Mouse (Mus musculus) MN1 (cell line): ENCODE measurements around the gene Gm17268.

ENCODE experiments used
- DNase-seq: peaks from one replicate; pipeline ENCODE4 v3.0.0-alpha.2; 2016; ENCODE audit warnings: low spot score

Gm17268 gene

DNA sequence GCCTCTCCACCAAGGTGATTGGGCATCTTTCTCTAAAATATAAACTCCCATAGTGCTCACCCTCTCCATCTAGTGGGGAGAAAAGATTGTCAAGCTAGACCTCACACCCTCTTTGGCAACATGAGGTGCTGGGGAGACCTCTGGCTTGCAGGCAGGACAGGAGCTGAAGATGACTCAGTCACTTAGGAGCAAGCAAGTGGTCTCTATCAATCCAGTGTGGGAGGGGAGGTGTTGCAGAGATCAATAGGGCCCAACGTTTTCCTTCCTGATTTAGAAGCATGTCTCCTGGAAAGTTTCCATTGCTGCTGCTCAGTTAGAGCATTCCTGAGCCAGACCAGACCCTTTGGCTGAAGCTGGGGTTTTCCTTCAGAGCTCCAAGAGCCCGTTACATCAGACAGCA is at the start of gene Gm17268:
Gene Gm17268, minus strand, starts transcription at position 28 of the 400 bp plus-strand sequence.
- no peak for DNase-seq

- DNase-seq: no peak
These were observed 46.0 kb upstream of the Gm17268 start for GRCm38 (mm10) chr11:82084360-82084759.

DNA sequence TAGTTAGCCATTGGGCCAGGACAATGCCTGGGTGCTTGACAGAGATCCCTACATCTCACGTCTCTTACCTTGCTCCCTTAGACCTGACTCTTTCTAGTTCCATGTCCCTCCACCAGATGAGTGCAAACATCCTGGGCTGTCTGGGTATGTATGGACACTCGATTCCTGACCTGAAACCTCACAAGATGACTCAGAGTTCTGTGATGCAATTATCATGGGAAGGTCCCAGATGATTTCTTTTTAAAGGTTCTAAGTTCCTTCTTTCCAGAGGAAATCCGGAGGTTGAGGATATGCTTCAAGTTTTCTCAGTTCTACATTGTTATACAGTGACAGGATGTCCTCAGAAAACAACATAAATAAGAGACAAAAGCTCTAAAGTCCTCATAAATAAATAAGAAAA is 42.5 kb upstream of the Gm17268 start:
- DNase-seq: no peak

GRCm38 (mm10) chr11:82078136-82078730 is 39.9 kb upstream of the Gm17268 start:
- DNase-seq: no peak

DNA sequence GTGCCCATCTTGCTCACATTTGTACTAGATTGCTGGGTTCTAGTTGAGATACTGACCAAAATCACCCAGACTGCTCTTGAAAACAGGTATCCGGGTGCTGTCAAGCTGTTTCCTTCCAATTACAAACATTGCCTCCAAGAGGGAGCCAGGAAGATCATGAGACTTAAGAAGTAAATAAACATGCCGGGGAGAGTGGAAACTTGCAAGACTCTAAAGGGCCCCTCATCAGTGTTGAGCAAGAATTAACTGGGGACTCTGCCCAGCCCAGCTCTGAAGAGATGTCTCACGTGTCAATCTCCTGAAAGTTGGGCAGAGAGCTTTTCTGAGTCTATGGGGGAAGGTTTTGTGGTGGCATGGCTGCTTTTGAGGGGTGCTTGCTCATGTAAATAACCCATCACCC is 38.7 kb upstream of the Gm17268 start:
- DNase-seq: no peak

DNA sequence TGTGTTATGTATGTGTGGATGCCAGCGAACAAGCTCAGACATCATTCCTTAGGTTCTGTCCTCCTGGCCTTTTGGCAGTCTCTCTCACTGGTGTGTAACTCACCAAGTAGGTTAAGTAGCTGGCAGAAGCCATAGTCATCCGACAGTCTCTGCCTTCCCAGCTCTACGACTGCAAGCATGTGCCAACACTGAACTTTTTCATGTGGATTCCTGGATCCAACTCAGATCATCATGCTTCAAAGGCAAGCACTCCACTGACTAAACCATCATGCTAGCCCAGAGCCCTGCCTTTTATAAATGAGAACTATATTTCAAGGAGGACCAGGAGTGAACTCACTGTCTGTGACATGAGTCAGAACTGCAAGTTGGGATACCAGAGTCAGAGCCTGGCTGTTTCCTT is 35.3 kb upstream of the Gm17268 start:
- no peak for DNase-seq

DNA sequence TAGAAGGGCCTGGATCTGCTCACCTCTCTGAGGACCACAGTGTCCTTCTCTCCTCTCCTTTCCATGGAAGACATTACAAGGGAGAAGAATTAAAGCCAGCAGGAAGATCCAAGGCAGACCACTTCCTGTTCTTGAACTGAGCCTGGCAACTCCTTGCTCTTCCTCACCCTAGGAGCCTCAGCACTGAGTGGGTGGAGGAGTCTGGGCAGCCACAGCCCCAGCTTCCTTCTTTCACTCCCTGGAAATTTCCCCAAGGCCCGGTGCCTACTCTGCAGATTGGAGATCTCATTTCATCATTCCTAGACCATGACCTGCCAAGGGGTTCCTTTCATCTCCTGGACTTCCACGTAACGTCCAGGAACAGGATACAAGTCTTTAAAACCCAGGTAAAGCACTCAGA is 34.6 kb upstream of the Gm17268 start:
- DNase-seq: no peak

DNA sequence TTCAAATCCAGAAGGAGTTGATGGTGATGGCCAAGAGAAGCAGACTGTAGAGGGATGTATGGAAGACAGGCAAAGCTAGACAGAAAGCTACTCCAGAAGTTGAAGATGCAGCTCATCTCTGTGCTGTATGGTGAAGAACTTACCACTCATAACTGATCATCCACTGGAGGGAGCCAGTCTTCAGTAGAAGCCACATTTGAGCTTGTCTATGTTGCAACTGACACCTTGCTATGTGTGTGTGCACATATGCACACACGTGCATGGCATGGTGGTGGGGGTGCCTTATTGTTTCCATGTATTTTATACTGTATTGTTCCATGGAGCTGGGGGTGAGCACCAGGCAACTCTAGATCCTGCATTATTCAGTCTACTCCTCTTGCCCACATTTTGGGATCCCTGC is 34.0 kb upstream of the Gm17268 start:
- no peak for DNase-seq

GRCm38 (mm10) chr11:82071076-82071475 is 32.7 kb upstream of the Gm17268 start:
- no peak for DNase-seq

DNA sequence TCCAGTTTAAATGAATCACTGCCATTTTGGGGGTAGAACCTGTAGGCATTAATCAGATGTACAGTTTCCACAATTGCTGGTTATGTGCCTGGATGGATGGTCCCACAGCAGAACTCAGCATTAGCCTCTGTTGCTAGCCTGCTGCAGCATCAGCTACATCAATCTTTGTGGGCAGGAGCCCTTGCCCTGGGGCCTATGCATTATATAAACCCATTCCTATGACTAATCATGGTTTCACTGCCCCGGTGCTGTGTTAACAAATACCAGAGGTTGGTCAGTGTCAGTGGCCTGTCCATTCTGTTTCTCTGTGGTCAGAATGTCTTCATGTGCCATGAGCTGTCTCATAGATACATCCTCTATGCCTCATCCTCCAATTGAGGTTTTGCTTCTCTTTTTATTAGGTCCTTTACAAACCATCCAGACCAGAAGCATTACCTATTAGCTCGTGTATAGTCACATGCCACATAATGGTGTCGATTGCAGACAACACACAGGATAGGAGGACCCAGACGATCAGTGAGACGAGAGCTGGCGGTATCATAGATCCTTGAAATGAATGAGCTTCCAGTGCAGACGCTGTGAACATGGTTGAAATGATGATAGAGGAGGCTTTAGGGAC is 28.7 kb upstream of the Gm17268 start:
- no peak for DNase-seq

DNA sequence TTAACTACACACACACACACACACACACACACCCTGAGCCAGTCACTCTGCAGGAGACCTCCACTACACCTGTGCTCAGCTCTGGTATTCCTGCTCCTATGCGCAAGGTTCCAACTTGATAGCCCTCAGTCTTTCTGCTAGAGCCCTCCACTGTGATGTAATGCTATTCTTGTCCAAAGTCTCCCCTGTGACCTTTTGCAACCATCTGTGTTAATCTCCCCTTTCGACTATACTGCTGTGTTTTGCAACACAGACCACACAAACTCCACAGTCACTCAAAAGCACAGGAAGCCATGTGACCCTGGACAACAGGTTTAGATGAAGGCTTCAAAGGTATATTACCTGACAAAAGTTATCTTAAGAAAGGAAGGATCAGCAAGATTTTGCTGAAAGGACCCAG is 25.1 kb upstream of the Gm17268 start:
- DNase-seq: no peak

- no peak for DNase-seq
These were observed 23.9 kb upstream of the Gm17268 start for GRCm38 (mm10) chr11:82062226-82062625.

DNA sequence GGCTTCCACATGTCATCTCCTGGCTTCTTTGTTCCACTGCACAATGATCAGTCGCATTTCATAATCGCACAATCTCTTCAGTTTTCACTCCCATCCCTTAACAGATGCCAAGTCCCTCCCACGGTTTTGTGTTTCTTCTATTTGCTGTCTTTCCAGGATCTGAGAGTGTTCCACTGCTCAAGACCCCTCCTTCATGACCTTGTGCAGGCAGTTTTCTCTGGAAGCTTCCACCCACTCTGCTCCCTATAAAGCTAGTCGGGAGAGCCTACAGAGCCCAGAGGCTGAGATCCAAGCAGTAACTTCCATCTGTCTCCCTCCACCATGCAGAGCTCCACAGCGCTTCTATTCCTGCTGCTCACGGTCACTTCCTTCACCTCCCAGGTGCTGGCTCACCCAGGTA is 19.3 kb upstream of the Gm17268 start, which contains the start of gene Ccl11:
Gene Ccl11, plus strand, starts transcription at position 178 of the 400 bp plus-strand sequence.
- DNase-seq: no peak

GRCm38 (mm10) chr11:82053849-82054248 is 15.5 kb upstream of the Gm17268 start:
- no peak for DNase-seq

DNA sequence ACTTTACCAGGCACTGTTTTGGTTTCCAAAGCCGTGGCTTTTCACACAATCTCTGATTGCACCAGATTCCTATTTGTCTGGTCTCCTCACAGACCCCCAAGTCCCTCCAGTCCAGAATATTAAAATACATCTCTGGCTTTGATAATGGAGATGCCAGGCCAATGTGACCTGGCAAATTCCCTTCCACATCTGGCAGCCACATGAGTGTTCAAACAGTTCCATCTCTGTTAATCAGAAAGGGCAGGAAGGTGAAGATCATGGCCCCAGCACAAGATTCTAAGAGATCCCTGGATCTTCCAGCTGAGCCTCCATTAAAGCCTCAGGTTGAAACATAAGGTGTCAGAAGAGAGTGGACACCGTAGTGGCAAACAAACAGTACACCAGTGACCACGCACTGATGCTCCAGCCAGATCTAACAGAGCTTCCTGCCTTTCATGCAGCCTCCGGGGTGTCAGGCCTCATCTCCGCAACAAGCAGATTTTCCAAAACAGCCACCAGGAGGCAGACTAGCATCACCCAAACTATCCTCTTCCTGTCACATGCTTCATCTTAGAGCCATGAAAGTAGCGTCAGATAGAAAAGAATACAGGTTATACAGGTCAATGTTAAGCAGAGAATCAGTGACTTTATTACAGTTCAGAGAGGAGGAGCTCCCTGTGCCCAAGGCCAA is 9.5 kb upstream of the Gm17268 start:
- no peak for DNase-seq

DNA sequence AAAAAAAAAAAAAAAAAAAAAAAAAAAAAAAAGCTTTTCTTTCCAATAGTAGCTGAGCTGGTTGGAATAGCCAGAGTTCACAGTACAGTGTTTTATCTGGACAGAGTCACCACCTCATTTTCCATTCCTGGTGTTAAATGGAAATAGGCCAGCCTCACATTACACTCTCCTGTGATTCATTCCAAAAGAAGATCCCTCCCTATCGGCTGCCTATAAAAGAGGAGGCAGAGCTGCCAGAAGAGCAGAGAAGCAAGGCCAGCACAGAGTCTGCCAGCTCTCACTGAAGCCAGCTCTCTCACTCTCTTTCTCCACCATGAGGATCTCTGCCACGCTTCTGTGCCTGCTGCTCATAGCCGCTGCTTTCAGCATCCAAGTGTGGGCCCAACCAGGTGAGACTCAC is 7.1 kb upstream of the Gm17268 start, which contains the start of gene Ccl7:
Gene Ccl7, plus strand, starts transcription at position 242 of the 400 bp plus-strand sequence.
- DNase-seq: no peak

DNA sequence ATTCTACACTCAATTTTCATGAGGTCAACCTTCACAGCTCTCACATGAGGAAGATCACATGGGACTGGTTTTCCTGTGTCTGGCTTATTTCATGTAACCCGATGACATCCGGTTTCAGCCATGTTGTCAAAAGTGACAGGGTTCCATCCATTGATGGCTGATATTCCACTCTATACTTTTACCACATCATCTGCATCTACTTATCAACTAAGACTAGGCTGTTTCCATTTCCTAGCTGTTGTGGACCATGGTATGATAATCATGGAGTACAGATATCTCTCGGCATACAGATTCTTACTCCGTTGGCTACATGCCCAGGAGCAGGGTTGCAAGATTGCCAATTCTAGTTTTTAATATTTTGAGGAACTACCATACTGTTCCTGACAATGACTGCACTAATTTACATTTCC is 3.3 kb upstream of the Gm17268 start:
- no peak for DNase-seq

- DNase-seq: no peak
These were observed 834 bp upstream of the Gm17268 start for GRCm38 (mm10) chr11:82039132-82039660.

DNA sequence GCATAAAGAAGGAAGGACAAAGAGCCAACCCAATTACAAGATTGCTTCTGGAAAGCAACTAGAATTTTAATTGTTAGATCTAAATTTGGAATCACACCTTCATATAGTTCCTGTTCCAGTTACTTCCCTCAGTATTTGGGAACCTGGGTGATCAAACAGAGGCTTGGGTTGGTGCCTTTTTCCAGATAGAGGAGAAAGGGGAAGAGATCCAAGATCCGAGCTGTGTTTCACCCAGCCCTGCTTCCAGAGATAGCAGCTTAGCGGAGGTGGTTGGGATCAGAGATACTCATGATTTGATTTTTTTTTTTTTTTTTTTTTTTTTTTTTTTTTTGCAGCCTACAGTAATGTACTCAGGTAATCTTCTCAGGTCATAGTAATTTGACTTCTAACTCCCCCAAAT is 2.5 kb downstream of the Gm17268 start:
- DNase-seq: no peak

- DNase-seq: no peak
These were observed 3.0 kb downstream of the Gm17268 start, which contains the start of gene Ccl2 for GRCm38 (mm10) chr11:82035356-82035755. Gene Ccl2 (plus strand): TSS chr11:82035571.

DNA sequence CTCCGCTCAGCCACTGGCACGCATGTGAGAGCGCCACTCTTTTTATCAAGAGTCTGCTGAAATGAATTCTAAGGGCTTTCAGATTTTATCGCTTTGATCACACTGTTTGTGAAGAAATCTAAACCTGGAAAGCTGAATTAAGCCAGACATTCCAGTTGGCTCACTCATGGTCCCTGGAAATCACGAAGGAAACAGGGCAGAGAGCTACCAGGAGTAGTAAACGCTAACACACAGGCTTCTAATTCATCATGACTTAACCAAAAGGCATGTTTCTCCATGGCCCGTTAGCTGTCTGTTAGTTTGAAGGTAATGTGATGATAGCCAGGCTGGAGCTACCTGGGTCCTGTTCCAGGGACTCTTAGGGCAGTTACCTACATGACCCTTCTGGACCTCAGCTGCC is 3.9 kb downstream of the Gm17268 start:
- DNase-seq: no peak

- DNase-seq: no peak
These were observed 5.6 kb downstream of the Gm17268 start for GRCm38 (mm10) chr11:82032678-82033344.

DNA sequence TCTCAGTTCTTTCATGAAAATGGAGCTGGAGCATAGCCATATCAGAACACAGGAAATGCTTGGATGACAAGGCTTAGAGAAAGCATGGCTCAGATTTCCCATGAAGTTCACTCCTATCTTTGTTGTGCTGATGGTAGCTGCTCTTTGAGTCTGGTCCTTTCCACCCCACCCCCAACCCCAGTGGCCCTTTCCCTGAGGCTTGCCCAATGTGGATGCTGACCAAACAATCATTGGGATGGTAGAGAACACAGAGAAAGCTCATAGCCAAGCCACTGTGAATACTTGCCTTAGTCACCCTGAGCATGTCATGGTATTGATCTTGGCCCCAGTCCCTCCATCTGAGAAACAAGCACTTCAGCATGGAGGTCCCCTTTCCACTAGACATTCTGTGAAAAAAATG is 6.2 kb downstream of the Gm17268 start:
- DNase-seq: no peak
